Mouse (Mus musculus) spleen, adult 12 weeks (tissue): ENCODE measurements around the gene Gpr107.
A peak's percentile ranks its signal among the peaks of the same experiment; 100 is the strongest.

Source experiments
- DNase-seq: peaks from one replicate; pipeline ENCODE4 v3.0.0; 2022; ENCODE audit warnings: low spot score

Gene Gpr107

GRCm38 (mm10) chr2:31201851-31202250 is 49.7 kb downstream of the Gpr107 start:
- no peak for DNase-seq

GRCm38 (mm10) chr2:31202357-31202756 is 50.2 kb downstream of the Gpr107 start:
- DNase-seq: no peak

GRCm38 (mm10) chr2:31202956-31203355 is 50.8 kb downstream of the Gpr107 start:
- DNase-seq: no peak

GRCm38 (mm10) chr2:31204677-31205076 is 52.6 kb downstream of the Gpr107 start:
- no peak for DNase-seq

GRCm38 (mm10) chr2:31206211-31206610 is 54.1 kb downstream of the Gpr107 start:
- no peak for DNase-seq

- DNase-seq: no peak
Observed at GRCm38 (mm10) chr2:31206882-31207281, 54.8 kb downstream of the Gpr107 start.

- DNase-seq: no peak
Observed at GRCm38 (mm10) chr2:31208544-31209142, 56.5 kb downstream of the Gpr107 start.

GRCm38 (mm10) chr2:31209525-31209924 is 57.4 kb downstream of the Gpr107 start:
- DNase-seq: no peak

- no peak for DNase-seq
Observed at GRCm38 (mm10) chr2:31210144-31210847, 58.2 kb downstream of the Gpr107 start.

- DNase-seq: no peak
Observed at GRCm38 (mm10) chr2:31211204-31211603, 59.1 kb downstream of the Gpr107 start.

- no peak for DNase-seq
Observed at GRCm38 (mm10) chr2:31214211-31214796, 62.2 kb downstream of the Gpr107 start.

- no peak for DNase-seq
Observed at GRCm38 (mm10) chr2:31218611-31219010, 66.5 kb downstream of the Gpr107 start.

GRCm38 (mm10) chr2:31219470-31219869 is 67.4 kb downstream of the Gpr107 start:
- no peak for DNase-seq

- DNase-seq: no peak
Observed at GRCm38 (mm10) chr2:31220844-31221243, 68.7 kb downstream of the Gpr107 start.

- no peak for DNase-seq
Observed at GRCm38 (mm10) chr2:31221582-31221981, 69.5 kb downstream of the Gpr107 start.

- DNase-seq: no peak
Observed at GRCm38 (mm10) chr2:31228768-31229311, 76.7 kb downstream of the Gpr107 start.

- DNase-seq: peak; percentile 44
Observed at GRCm38 (mm10) chr2:31239203-31239696, 87.1 kb downstream of the Gpr107 start.

GRCm38 (mm10) chr2:31239833-31240232 is 87.7 kb downstream of the Gpr107 start:
- no peak for DNase-seq

GRCm38 (mm10) chr2:31241639-31242038 is 89.5 kb downstream of the Gpr107 start:
- no peak for DNase-seq

GRCm38 (mm10) chr2:31244216-31244615 is 92.1 kb downstream of the Gpr107 start:
- DNase-seq: no peak

- DNase-seq: no peak
Observed at GRCm38 (mm10) chr2:31245051-31245450, 92.9 kb downstream of the Gpr107 start.

- DNase-seq: no peak
Observed at GRCm38 (mm10) chr2:31245491-31246141, 93.5 kb downstream of the Gpr107 start, which contains the start of gene Ncs1. Gene Ncs1, plus strand, starts transcription at chr2:31245823.
